Mouse (Mus musculus): ENCODE measurements around the gene Spef1. TPM values are rescaled to one million over a fixed set of nuclear protein-coding genes. Genes with fewer than 3 reads are reported as not detected.

Gene Spef1
- total and polyA plus RNA-seq, 2 experiments from 2014 or later, result 10.2 to 19.3 TPM

GRCm38 (mm10) chr2:131209125-131209795 lies 22.2 kb upstream of the Spef1 start:
- H3K4me2 ChIP-seq (ENCODE audit: low read depth, low read length, poor library complexity, severe bottlenecking), result peak overlapping the region; percentile 58
- DNase-seq (ENCODE audit: low spot score) (no peak), ATAC-seq (ENCODE audit: low FRiP score) (peak; percentile 2; the same call in 1 of the 2 replicates)
- H3K9me3 ChIP-seq (ENCODE audit: low read length), result no peaks in the 10 kb centered on the region
- H3K9ac ChIP-seq (replicated peaks; ENCODE audit: low read length, poor library complexity, severe bottlenecking), result peak overlapping the region; percentile 74; the same call in 1 of the 2 replicates
- whole genome bisulfite sequencing, result 76% methylated on average over 4 of the region's 4 CpGs
- H3K27ac ChIP-seq (ENCODE audit: low read depth, low read length), result peak overlapping the region; percentile 91
- H3K4me1 ChIP-seq (ENCODE audit: insufficient read depth, low read length), result 0 out of 2 replicates have a peak, but pooled peaks cover 2% of the 10 kb centered on the region
- peaks cover 13% of the 10 kb centered on the region for H3K36me3 ChIP-seq (ENCODE audit: insufficient read depth, low read length)
- no peaks in the 10 kb centered on the region for H3K27me3 ChIP-seq (ENCODE audit: insufficient read depth, low read length)
- peak overlapping the region; percentile 59 for H3K4me3 ChIP-seq (ENCODE audit: low read depth, low read length)
- no peak for TF ChIP-seq CTCF (IDR thresholded peaks at IDR 0.05)

GRCm38 (mm10) chr2:131208356-131208755 lies 21.3 kb upstream of the Spef1 start:
- Histone ChIP-seq H3K9ac (replicated peaks; ENCODE audit: low read length, poor library complexity, severe bottlenecking) (no peak overlapping the region), H3K4me3 (ENCODE audit: low read depth, low read length) (no peak overlapping the region), H3K9me3 (ENCODE audit: low read length) (no peaks in the 10 kb centered on the region), H3K27ac (ENCODE audit: low read depth, low read length) (no peak overlapping the region), H3K36me3 (ENCODE audit: insufficient read depth, low read length) (peaks cover 11% of the 10 kb centered on the region; the same call in 1 of the 2 replicates), H3K4me2 (ENCODE audit: low read depth, low read length, poor library complexity, severe bottlenecking) (no peak overlapping the region), H3K27me3 (ENCODE audit: insufficient read depth, low read length) (no peaks in the 10 kb centered on the region), H3K4me1 (ENCODE audit: insufficient read depth, low read length) (0 out of 2 replicates have a peak, but pooled peaks cover 2% of the 10 kb centered on the region)
- TF ChIP-seq CTCF (IDR thresholded peaks at IDR 0.05), result no peak
- 98% methylated on average over 2 of the region's 2 CpGs for WGBS
- ATAC-seq (ENCODE audit: low FRiP score) (no peak), DNase-seq (ENCODE audit: low spot score) (no peak)

- Histone ChIP-seq H3K36me3 (ENCODE audit: insufficient read depth, low read length) (no peaks in the 10 kb centered on the region), H3K27ac (ENCODE audit: low read depth, low read length) (no peak within 1 kb of the TSS), H3K9me3 (ENCODE audit: low read length) (no peaks in the 10 kb centered on the region), H3K4me3 (ENCODE audit: low read depth, low read length) (no peak within 1 kb of the TSS), H3K4me1 (ENCODE audit: insufficient read depth, low read length) (0 out of 2 replicates have a peak, but pooled peaks cover 2% of the 10 kb centered on the region), H3K27me3 (ENCODE audit: insufficient read depth, low read length) (no peaks in the 10 kb centered on the region), H3K4me2 (ENCODE audit: low read depth, low read length, poor library complexity, severe bottlenecking) (no peak within 1 kb of the TSS), H3K9ac (replicated peaks; ENCODE audit: low read length, poor library complexity, severe bottlenecking) (no peak within 1 kb of the TSS)
- ATAC-seq (ENCODE audit: low FRiP score) (no peak), DNase-seq (ENCODE audit: low spot score) (no peak)
- 90% methylated on average over 4 of the region's 4 CpGs for WGBS
- no peak for TF ChIP-seq CTCF (IDR thresholded peaks at IDR 0.05)
These were observed 19.7 kb upstream of the Spef1 start, which contains the start of gene Ap5s1 for GRCm38 (mm10) chr2:131206778-131207177. TSS of gene Ap5s1 (plus strand) at chr2:131207078.

GRCm38 (mm10) chr2:131205521-131206182 lies 18.6 kb upstream of the Spef1 start:
- Histone ChIP-seq H3K4me1 (ENCODE audit: insufficient read depth, low read length) (0 out of 2 replicates have a peak, but pooled peaks cover 2% of the 10 kb centered on the region), H3K27me3 (ENCODE audit: insufficient read depth, low read length) (no peaks in the 10 kb centered on the region), H3K4me2 (ENCODE audit: low read depth, low read length, poor library complexity, severe bottlenecking) (no peak overlapping the region), H3K4me3 (ENCODE audit: low read depth, low read length) (no peak overlapping the region), H3K27ac (ENCODE audit: low read depth, low read length) (no peak overlapping the region), H3K9me3 (ENCODE audit: low read length) (no peaks in the 10 kb centered on the region), H3K9ac (replicated peaks; ENCODE audit: low read length, poor library complexity, severe bottlenecking) (no peak overlapping the region), H3K36me3 (ENCODE audit: insufficient read depth, low read length) (no peaks in the 10 kb centered on the region)
- TF ChIP-seq CTCF (IDR thresholded peaks at IDR 0.05), result no peak
- no peak for ATAC-seq (ENCODE audit: low FRiP score)
- WGBS, result 88% methylated on average over 8 of the region's 8 CpGs
- DNase-seq (ENCODE audit: low spot score), result no peak

- peak; percentile 57; the same call in 1 of the 2 replicates for ATAC-seq (ENCODE audit: low FRiP score)
- H3K27ac ChIP-seq (ENCODE audit: low read depth, low read length), result no peak overlapping the region
These were observed 17.4 kb upstream of the Spef1 start for GRCm38 (mm10) chr2:131204410-131204981.

More at GRCm38 (mm10) chr2:131204410-131204981, 17.4 kb upstream of the Spef1 start:
- no peak overlapping the region for H3K4me3 ChIP-seq (ENCODE audit: low read depth, low read length)
- no peaks in the 10 kb centered on the region for H3K36me3 ChIP-seq (ENCODE audit: insufficient read depth, low read length)
- H3K4me2 ChIP-seq (ENCODE audit: low read depth, low read length, poor library complexity, severe bottlenecking), result no peak overlapping the region
- DNase-seq (ENCODE audit: low spot score), result peak; percentile 75
- H3K9me3 ChIP-seq (ENCODE audit: low read length), result no peaks in the 10 kb centered on the region
- H3K27me3 ChIP-seq (ENCODE audit: insufficient read depth, low read length), result no peaks in the 10 kb centered on the region
- TF ChIP-seq CTCF (IDR thresholded peaks at IDR 0.05), result no peak
- 42% methylated on average over 7 of the region's 7 CpGs for whole genome bisulfite sequencing
- no peak overlapping the region for H3K9ac ChIP-seq (replicated peaks; ENCODE audit: low read length, poor library complexity, severe bottlenecking)
- H3K4me1 ChIP-seq (ENCODE audit: insufficient read depth, low read length), result 0 out of 2 replicates have a peak, but pooled peaks cover 2% of the 10 kb centered on the region
